Mouse (Mus musculus) spleen, postnatal 10 days (tissue): ENCODE results near the gene Sh3gl2.

Source experiments
- DNase-seq, 2 experiments: peaks; one replicate each; pipeline ENCODE4 v3.0.0; 2021 to 2022; ENCODE audit warnings: low spot score in 2 of 2

Sh3gl2 gene

GRCm38 (mm10) chr4:85205071-85205635, at the start of gene Sh3gl2:
Gene Sh3gl2 (plus strand): TSS chr4:85205126.
- no peak for DNase-seq

- no peak for DNase-seq
These were observed 43.8 kb upstream of the Sh3gl2 start for GRCm38 (mm10) chr4:85161156-85161555.

GRCm38 (mm10) chr4:85162468-85163312, 42.2 kb upstream of the Sh3gl2 start:
- DNase-seq, result no peak

- no peak for DNase-seq
These were observed 41.7 kb upstream of the Sh3gl2 start for GRCm38 (mm10) chr4:85163313-85163615.

- no peak for DNase-seq
These were observed 36.9 kb upstream of the Sh3gl2 start for GRCm38 (mm10) chr4:85168001-85168400.

- no peak for DNase-seq
These were observed 29.5 kb upstream of the Sh3gl2 start for GRCm38 (mm10) chr4:85175466-85175865.

- DNase-seq, result no peak
These were observed 26.4 kb upstream of the Sh3gl2 start for GRCm38 (mm10) chr4:85178394-85179051.

- no peak for DNase-seq
These were observed 18.9 kb upstream of the Sh3gl2 start for GRCm38 (mm10) chr4:85186011-85186410.

- no peak for DNase-seq
These were observed 8.7 kb upstream of the Sh3gl2 start for GRCm38 (mm10) chr4:85196201-85196600.

GRCm38 (mm10) chr4:85198431-85198830, 6.5 kb upstream of the Sh3gl2 start:
- no peak for DNase-seq

GRCm38 (mm10) chr4:85202582-85202981, 2.3 kb upstream of the Sh3gl2 start:
- DNase-seq, result no peak

GRCm38 (mm10) chr4:85205636-85206211, 798 bp downstream of the Sh3gl2 start:
- DNase-seq, result no peak

- no peak for DNase-seq
These were observed 1.9 kb downstream of the Sh3gl2 start for GRCm38 (mm10) chr4:85206675-85207400.

- DNase-seq, result no peak
These were observed 2.6 kb downstream of the Sh3gl2 start for GRCm38 (mm10) chr4:85207515-85207914.

GRCm38 (mm10) chr4:85208531-85208930, 3.6 kb downstream of the Sh3gl2 start:
- no peak for DNase-seq

GRCm38 (mm10) chr4:85210953-85211352, 6.0 kb downstream of the Sh3gl2 start:
- DNase-seq, result no peak

GRCm38 (mm10) chr4:85217003-85217402, 12.1 kb downstream of the Sh3gl2 start:
- DNase-seq, result no peak

GRCm38 (mm10) chr4:85222716-85223115, 17.8 kb downstream of the Sh3gl2 start:
- DNase-seq, result no peak

GRCm38 (mm10) chr4:85226731-85227130, 21.8 kb downstream of the Sh3gl2 start:
- no peak for DNase-seq

GRCm38 (mm10) chr4:85227664-85228588, 23.0 kb downstream of the Sh3gl2 start:
- no peak for DNase-seq

GRCm38 (mm10) chr4:85228589-85228948, 23.6 kb downstream of the Sh3gl2 start:
- DNase-seq, result no peak
